Mouse (Mus musculus) lung, postnatal 0 days (tissue): ENCODE measurements around the gene Chchd4. TPM values are rescaled to one million over a fixed set of nuclear protein-coding genes. Genes with fewer than 3 reads are reported as not detected.

Experiments used
- ATAC-seq: fragments of 200-750 bp; cut with Nextera tagmentation; 2 replicates; pipeline ENCODE4 v1.8.0; 2017; ENCODE audit warnings: moderate library complexity
- DNase-seq: peaks from one replicate; pipeline ENCODE4 v3.0.0-alpha.2; 2016; ENCODE audit warnings: low spot score
- H3K27ac ChIP-seq: fragments of 300-500 bp; sonication (generic); 2 replicates; pipeline ENCODE4 v1.5.1; 2014; ENCODE audit warnings: antibody characterized with exemption, mild to moderate bottlenecking, low read length, mixed read lengths
- H3K27me3 ChIP-seq: fragments of 300-500 bp; sonication (generic); replicated peaks from 2 replicates; pipeline ENCODE4 v1.6.1; 2014; ENCODE audit warnings: low read length, mixed read lengths; ENCODE audit not compliant: insufficient read depth
- H3K36me3 ChIP-seq: fragments of 300-500 bp; sonication (generic); 2 replicates; pipeline ENCODE4 v1.6.1; 2014; ENCODE audit warnings: low read length, mixed read lengths; ENCODE audit not compliant: insufficient read depth
- H3K4me1 ChIP-seq: fragments of 300-500 bp; sonication (generic); 2 replicates; pipeline ENCODE4 v1.6.1; 2014; ENCODE audit warnings: antibody characterized with exemption, low read depth, low read length, mixed read lengths; ENCODE audit not compliant: insufficient read depth
- H3K4me2 ChIP-seq: fragments of 300-500 bp; sonication (generic); replicated peaks from 2 replicates; pipeline ENCODE4 v1.6.1; 2014; ENCODE audit warnings: low read depth, mild to moderate bottlenecking, low read length, moderate library complexity, mixed read lengths
- H3K4me3 ChIP-seq: fragments of 300-500 bp; sonication (generic); 2 replicates; pipeline ENCODE4 v1.5.1; 2014; ENCODE audit warnings: low read depth, low read length
- H3K9ac ChIP-seq: fragments of 300-500 bp; sonication (generic); replicated peaks from 2 replicates; pipeline ENCODE4 v1.6.1; 2014; ENCODE audit warnings: low read depth, mild to moderate bottlenecking
- H3K9me3 ChIP-seq: fragments of 300-500 bp; sonication (generic); 2 replicates; pipeline ENCODE4 v1.6.1; 2016; ENCODE audit warnings: low read length, mixed read lengths
- CTCF ChIP-seq: IDR thresholded peaks from 2 replicates; pipeline ENCODE4 v1.5.1; 2016; ENCODE audit warnings: antibody characterized with exemption, mild to moderate bottlenecking
- EP300 ChIP-seq: IDR thresholded peaks from 2 replicates; pipeline ENCODE4 v1.6.1; 2016; ENCODE audit warnings: antibody characterized with exemption, mild to moderate bottlenecking, control low read depth
- WGBS: fragments of 180-500 bp; shearing (Covaris S2); extraction: QIAGEN DNeasy Blood & Tissue Kit; methylation state at CpG from one replicate; pipeline ENCODE4 v1.1.7; 2014; 5-methylcytosine and 5-hydroxymethylcytosine counted together
- polyA plus RNA-seq: library from polyadenylated mRNA; unstranded; fragments of >200 nt; fragmentation: Nextera tagmentation; extraction: Ambion mirVana; gene quantifications from 2 replicates; pipeline ENCODE4 v1.2.1, GENCODE M21; 2015

Gene Chchd4
- 16.3 and 16.5 TPM in 2 replicates for polyA plus RNA-seq

DNA sequence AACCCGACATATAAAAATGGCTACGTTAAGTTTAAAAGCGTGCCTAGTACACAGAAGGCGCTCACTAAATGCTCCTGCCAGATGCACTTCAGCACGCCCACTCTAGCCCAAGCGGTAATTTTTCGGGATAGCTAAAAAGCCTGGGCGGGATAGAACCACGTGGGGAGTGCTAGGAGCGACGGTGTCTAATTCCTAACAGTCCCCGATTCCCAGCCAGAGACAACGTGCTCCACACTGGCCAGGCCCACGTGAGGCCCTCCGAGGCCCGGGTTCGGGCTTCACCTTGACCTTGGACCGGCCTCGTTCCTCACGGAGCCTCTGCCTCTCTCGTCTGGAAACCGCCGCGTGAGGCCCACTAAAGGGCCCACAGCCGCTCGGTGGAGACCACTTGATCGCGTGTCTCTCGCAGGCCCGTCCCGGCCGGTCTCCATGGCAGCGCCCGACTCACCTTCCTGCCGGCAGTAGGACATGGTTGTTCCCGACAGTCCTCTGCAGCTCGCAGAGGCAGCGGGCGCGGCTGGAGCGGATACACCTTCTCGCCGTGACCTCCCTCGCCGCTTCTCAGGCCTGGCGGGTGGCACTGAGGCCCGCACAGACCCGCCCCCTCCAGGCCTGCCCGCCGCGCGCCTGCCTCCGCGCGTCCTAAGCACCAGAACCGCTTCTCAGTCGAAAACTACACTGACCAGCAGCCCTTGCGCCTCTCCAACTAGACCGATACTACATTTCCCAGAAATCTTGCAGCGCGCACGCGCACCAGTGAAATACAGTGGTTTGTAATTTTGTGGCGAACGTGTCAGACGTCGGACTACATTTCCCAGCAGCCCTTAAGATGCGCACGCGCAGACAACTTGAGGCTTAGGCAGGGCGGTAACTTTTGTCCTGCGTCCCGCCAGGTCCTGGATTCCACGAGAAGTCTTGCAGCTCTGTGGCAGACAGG is at the start of gene Chchd4, which contains the start of gene Tmem43:
TSS of gene Chchd4 (minus strand) at position 679 of the 937 bp plus-strand sequence.
TSS of gene Tmem43 (plus strand) at position 836 of the 937 bp plus-strand sequence.
- Histone ChIP-seq H3K36me3 (peaks cover 6% of the 10 kb centered on the region; the same call in 1 of the 2 replicates), H3K4me3 (peak within 1 kb of the TSS; percentile 78), H3K4me2 (peak within 1 kb of the TSS; percentile 87), H3K4me1 (peaks cover 7% of the 10 kb centered on the region), H3K27me3 (no peaks in the 10 kb centered on the region), H3K9me3 (no peaks in the 10 kb centered on the region), H3K27ac (peak within 1 kb of the TSS; percentile 87), H3K9ac (peak within 1 kb of the TSS; percentile 77)
- WGBS, result under 1% methylated on average over 71 of the region's 74 CpGs
- DNase-seq (peak; percentile 100), ATAC-seq (peak; percentile 93)
- TF ChIP-seq EP300 (no peak), CTCF (0 out of 2 replicates have a peak, but pooled peaks have one; percentile 5)

DNA sequence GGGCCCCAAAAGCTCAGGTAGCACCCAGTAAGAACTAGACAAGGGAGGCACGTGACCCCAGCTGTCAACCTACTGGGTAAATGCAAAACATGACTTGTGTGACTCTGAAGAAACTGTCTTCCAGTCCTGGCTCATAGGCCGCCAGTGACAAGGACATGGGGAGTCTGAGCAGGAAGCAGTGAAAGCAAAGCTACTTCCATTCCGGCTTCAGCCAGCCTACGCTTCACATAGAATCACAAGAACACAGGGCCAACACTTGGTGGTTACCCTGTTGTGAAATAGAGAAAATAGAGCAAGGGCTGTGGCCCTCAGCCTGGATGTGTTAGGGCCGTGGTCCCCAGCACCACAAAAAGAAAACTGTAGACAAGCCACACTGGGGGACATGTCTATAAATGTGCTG is 49.5 kb upstream of the Chchd4 start:
- TF ChIP-seq EP300 (no peak), CTCF (no peak)
- WGBS, result 94% methylated on average over 5 of the region's 5 CpGs
- no peak for DNase-seq
- no peak for ATAC-seq
- no peak overlapping the region for H3K4me3 ChIP-seq
- no peaks in the 10 kb centered on the region for H3K9me3 ChIP-seq
- H3K27me3 ChIP-seq, result no peaks in the 10 kb centered on the region
- no peak overlapping the region for H3K27ac ChIP-seq
- H3K4me2 ChIP-seq, result no peak overlapping the region
- no peak overlapping the region for H3K9ac ChIP-seq
- H3K36me3 ChIP-seq, result peaks cover 31% of the 10 kb centered on the region
- no peaks in the 10 kb centered on the region for H3K4me1 ChIP-seq

DNA sequence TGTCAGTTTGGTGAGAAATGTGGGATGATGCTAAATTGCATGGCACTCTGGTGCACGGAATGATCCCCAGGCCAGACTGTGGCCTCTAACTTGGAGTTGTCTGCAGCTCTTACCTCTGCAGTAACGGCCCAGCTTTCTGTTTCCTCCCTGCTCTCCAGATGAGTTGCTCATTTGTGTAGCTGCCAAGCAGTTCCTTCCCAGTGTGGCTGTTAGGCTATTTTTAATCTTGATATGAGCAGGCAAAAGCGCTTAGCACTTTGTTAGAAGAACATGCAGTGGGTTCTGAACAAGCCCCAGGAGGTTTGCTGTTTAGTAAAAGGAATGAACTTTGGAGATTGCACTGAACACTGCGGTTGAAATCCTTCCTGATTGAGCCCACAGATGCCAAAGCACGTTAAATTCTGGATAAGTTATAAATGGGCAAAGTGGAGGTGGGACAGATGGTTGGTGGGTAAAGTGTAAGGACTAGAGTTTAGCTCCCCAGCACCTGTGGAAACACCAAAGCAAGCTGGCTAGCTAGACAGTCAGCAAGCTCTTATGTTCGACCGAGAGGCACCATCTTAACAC is 45.2 kb upstream of the Chchd4 start:
- Histone ChIP-seq H3K27ac (no peak overlapping the region), H3K9me3 (no peaks in the 10 kb centered on the region), H3K4me1 (peaks cover 4% of the 10 kb centered on the region; the same call in 1 of the 2 replicates), H3K27me3 (no peaks in the 10 kb centered on the region), H3K4me2 (no peak overlapping the region), H3K9ac (no peak overlapping the region), H3K4me3 (no peak overlapping the region), H3K36me3 (peaks cover 26% of the 10 kb centered on the region)
- TF ChIP-seq CTCF (no peak), EP300 (no peak)
- WGBS, result 86% methylated on average over 7 of the region's 7 CpGs
- DNase-seq, result no peak
- no peak for ATAC-seq

- peak; percentile 97 for DNase-seq
- peaks cover 4% of the 10 kb centered on the region; the same call in 1 of the 2 replicates for H3K4me1 ChIP-seq
- peak within 1 kb of the TSS; percentile 77 for H3K4me2 ChIP-seq
- H3K36me3 ChIP-seq, result peaks cover 9% of the 10 kb centered on the region; the same call in 1 of the 2 replicates
- H3K9ac ChIP-seq, result peak within 1 kb of the TSS; percentile 78
- ATAC-seq, result peak; percentile 99
- peak within 1 kb of the TSS; percentile 81 for H3K27ac ChIP-seq
- under 1% methylated on average over 78 of the region's 80 CpGs for WGBS
- H3K27me3 ChIP-seq, result no peaks in the 10 kb centered on the region
- H3K4me3 ChIP-seq, result peak within 1 kb of the TSS; percentile 59
- H3K9me3 ChIP-seq, result no peaks in the 10 kb centered on the region
- TF ChIP-seq CTCF (peak; percentile 32), EP300 (peak; percentile 68)
Measured at GRCm38 (mm10) chr6:91515545-91516449, 42.5 kb upstream of the Chchd4 start, which contains the start of the genes Xpc and Lsm3. TSS of gene Xpc (minus strand) at chr6:91515888. TSS of gene Lsm3 (plus strand) at chr6:91515928.

DNA sequence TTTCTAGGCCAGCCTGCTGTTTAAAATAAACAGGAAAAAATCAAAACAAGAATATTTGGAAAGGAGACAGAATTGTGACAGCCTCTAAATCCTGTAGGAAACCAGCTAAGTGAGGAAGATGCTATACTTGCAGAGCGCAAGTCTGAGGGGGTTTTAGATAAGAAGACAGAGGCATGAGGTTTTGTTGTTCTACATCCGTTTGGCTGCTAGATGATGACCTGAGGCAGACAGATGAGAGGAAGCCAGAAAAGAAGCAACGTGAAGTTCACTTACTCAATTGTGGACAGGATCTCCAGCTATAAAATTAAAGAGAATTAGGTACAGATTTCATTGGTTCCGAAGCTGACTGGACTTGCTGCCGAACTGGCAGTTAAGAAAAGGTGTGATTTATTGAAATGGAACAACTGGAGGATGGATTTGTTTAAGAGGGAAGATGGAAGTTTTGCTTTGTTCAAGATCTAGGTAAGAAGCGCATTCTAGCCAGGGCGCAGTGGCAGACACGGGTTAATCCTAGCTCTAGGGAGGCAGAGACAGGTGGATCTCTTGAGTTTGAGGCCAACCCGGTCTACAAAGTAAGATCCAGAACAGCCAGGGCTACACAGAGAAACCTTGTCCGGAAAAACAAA is 41.5 kb upstream of the Chchd4 start:
- Histone ChIP-seq H3K4me3 (peak overlapping the region; percentile 59), H3K9me3 (no peaks in the 10 kb centered on the region), H3K4me2 (peak overlapping the region; percentile 65), H3K27ac (peak overlapping the region; percentile 81), H3K27me3 (no peaks in the 10 kb centered on the region), H3K9ac (peak overlapping the region; percentile 47), H3K36me3 (peaks cover 5% of the 10 kb centered on the region; the same call in 1 of the 2 replicates), H3K4me1 (peaks cover 4% of the 10 kb centered on the region; the same call in 1 of the 2 replicates)
- 15% methylated on average over 10 of the region's 10 CpGs for WGBS
- TF ChIP-seq CTCF (no peak), EP300 (no peak)
- peak; percentile 43 for DNase-seq
- no peak for ATAC-seq
